In the genomic region with DNA sequence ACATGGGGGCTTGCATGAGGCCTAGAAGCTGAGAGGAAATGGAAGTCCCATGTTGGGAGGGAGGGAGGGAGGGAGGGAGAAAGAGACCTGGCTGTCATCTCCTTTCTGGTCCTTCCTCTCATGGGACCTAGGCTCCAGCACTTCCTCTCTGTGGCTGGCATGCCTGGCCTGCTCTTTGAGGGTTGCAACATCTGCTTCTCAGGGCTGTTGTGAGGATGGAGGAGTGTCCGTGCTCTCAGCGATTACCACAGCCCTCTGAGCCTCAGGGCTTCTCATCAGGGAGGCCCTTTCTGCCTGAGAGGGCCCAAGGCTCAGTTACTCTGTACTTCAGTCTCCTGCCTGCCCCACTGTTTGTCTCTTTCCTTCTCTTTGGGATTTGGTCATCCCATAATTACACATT, we compare ENCODE assay signal across 8 mouse cellular contexts. TPM values are rescaled to one million over a fixed set of nuclear protein-coding genes. Genes with fewer than 3 reads are reported as not detected.
DNase-seq lines count a peak whose midpoint lies in the region; ATAC-seq and TF ChIP-seq lines count a peak whose summit lies in the region.

No protein-coding gene starts in this region.

- ATAC-seq in liver, postnatal 0 days: peak; percentile 79

- H3K4me3 ChIP-seq in lung, adult 2 months (replicated peaks; ENCODE audit: extremely low read depth, low read depth, low read length): no peak overlapping the region
- no peak overlapping the region for H3K4me3 ChIP-seq in liver, postnatal 0 days (ENCODE audit: low read depth, low read length)

- TF ChIP-seq CTCF in lung, adult 2 months (IDR thresholded peaks at IDR 0.05; ENCODE audit: insufficient read depth, low read length): no peak
- no peak for TF ChIP-seq CTCF in liver, postnatal 0 days (IDR thresholded peaks at IDR 0.05; ENCODE audit: low read depth)

- peak; percentile 7 for DNase-seq in adrenal gland, adult 8-10 months
- DNase-seq in adrenal gland, adult 2 months: no peak
- peak; percentile 41 to 51 for DNase-seq in lung, adult 18-20 months
- DNase-seq in lung, adult 2 months: no peak
- DNase-seq in liver, postnatal 0 days: peak; percentile 65
- peak; percentile 57 to 73 for DNase-seq in spleen, postnatal 4 days (ENCODE audit: low spot score in 2 of 2)
- DNase-seq in T-cell, adult 2 months (ENCODE audit: low spot score): no peak
- DNase-seq in gastrocnemius, postnatal 10 days: no peak

- 38% methylated on average over 2 of the region's 2 CpGs for WGBS in lung, adult 2 months
- 20% methylated on average over 2 of the region's 2 CpGs for WGBS in liver, postnatal 0 days (ENCODE audit: insufficient replicate concordance)

- no peak for TF ChIP-seq EP300 in liver, postnatal 0 days (IDR thresholded peaks at IDR 0.05; ENCODE audit: low read depth)

- peak overlapping the region; percentile 80 for H3K27ac ChIP-seq in liver, postnatal 0 days (ENCODE audit: low read depth)

- H3K4me1 ChIP-seq in lung, adult 2 months (ENCODE audit: control insufficient read depth, insufficient read depth, low read length): no peaks in the 10 kb centered on the region
- peaks cover 12% of the 10 kb centered on the region for H3K4me1 ChIP-seq in liver, postnatal 0 days (ENCODE audit: insufficient read depth)

- no peaks in the 10 kb centered on the region for H3K27me3 ChIP-seq in liver, postnatal 0 days (ENCODE audit: insufficient read depth, low read length)

- H3K9me3 ChIP-seq in liver, postnatal 0 days (ENCODE audit: low read length): no peaks in the 10 kb centered on the region

- no peak for TF ChIP-seq POLR2A in lung, adult 2 months (IDR thresholded peaks at IDR 0.05; ENCODE audit: borderline replicate concordance, extremely low read depth, low read depth, low read length)

- no peak overlapping the region for H3K9ac ChIP-seq in liver, postnatal 0 days (replicated peaks)

- H3K36me3 ChIP-seq in liver, postnatal 0 days (replicated peaks; ENCODE audit: insufficient read depth, low read length): no peaks in the 10 kb centered on the region

- H3K4me2 ChIP-seq in liver, postnatal 0 days (ENCODE audit: low read depth, low read length): peak overlapping the region; percentile 52

RNA-seq across cellular contexts. Expression of a gene that starts 28.1 kb away (rescaled TPM):
- total RNA-seq in adrenal gland, adult 8-10 months (2022): 1 to 10 TPM; 6.7 to 8.9 (median 8.1) TPM
- total RNA-seq in adrenal gland, adult 2 months (2021): 1 to 10 TPM; 6.1 to 7.0 TPM
- 3.1 and 4.3 TPM in 2 replicates for polyA plus RNA-seq in adrenal gland, adult 2 months (2012; rRNA removed)
- 9.6 and 11.5 TPM in 2 replicates for polyA plus RNA-seq in lung, adult 2 months (2012; rRNA removed)
- 5.9 and 7.3 TPM in 2 replicates for polyA plus RNA-seq in liver, postnatal 0 days (2015; fragmentation: Nextera tagmentation; extraction: Ambion mirVana)
- 1 to 10 TPM; 1.0 to 2.6 TPM for total RNA-seq in gastrocnemius, postnatal 10 days (2021)

Comparison
In these comparisons a context has a peak if more than half of its experiments do, and no peak if none do; other contexts are left out.
1. DNase-seq: peak in adrenal gland, adult 8-10 months (single experiment), lung, adult 18-20 months (2 of 2), liver, postnatal 0 days (single experiment) and spleen, postnatal 4 days (2 of 2); none in adrenal gland, adult 2 months (single experiment), lung, adult 2 months (single experiment), T-cell, adult 2 months (single experiment) and gastrocnemius, postnatal 10 days (single experiment).